Mouse (Mus musculus): ENCODE results near the gene Rpl23.

GRCm38 (mm10) chr11:97775186-97775585, 7.1 kb downstream of the Rpl23 start:
- TF ChIP-seq POLR2A (IDR thresholded peaks at IDR 0.05; ENCODE audit: low read depth, low read length), result no peak
- TF ChIP-seq CTCF (IDR thresholded peaks at IDR 0.05; ENCODE audit: extremely low read depth, insufficient read depth, insufficient read length, insufficient replicate concordance), result no peak

All from spleen, adult 2 months (tissue).